Mouse (Mus musculus): Measurements from ENCODE around the gene Trp53bp2. TPM values are rescaled to one million over a fixed set of nuclear protein-coding genes. Genes with fewer than 3 reads are reported as not detected.

Trp53bp2 gene
- total and polyA plus RNA-seq, 2 experiments from 2014 or later: 11.2 to 20.8 TPM

GRCm38 (mm10) chr1:182371891-182372290 is 37.1 kb upstream of the Trp53bp2 start:
- H3K4me2 ChIP-seq (ENCODE audit: low read depth, low read length): no peak overlapping the region
- H3K4me1 ChIP-seq (ENCODE audit: insufficient read depth, low read length): 0 out of 2 replicates have a peak, but pooled peaks cover 2% of the 10 kb centered on the region
- WGBS: 88% methylated on average over 8 of the region's 8 CpGs
- H3K9ac ChIP-seq (replicated peaks; ENCODE audit: low read length): no peak overlapping the region
- ATAC-seq: no peak
- TF ChIP-seq CTCF (IDR thresholded peaks at IDR 0.05; ENCODE audit: low read depth): no peak
- no peak overlapping the region for H3K4me3 ChIP-seq (ENCODE audit: low read length)
- no peaks in the 10 kb centered on the region for H3K9me3 ChIP-seq (ENCODE audit: low read length)
- no peak for DNase-seq (ENCODE audit: low spot score)
- H3K27ac ChIP-seq: no peak overlapping the region
- H3K27me3 ChIP-seq (ENCODE audit: insufficient read depth, low read length): no peaks in the 10 kb centered on the region
- no peaks in the 10 kb centered on the region for H3K36me3 ChIP-seq (ENCODE audit: insufficient read depth, low read length)

- peak overlapping the region; percentile 32; the same call in 1 of the 2 replicates for H3K27ac ChIP-seq
- TF ChIP-seq CTCF (IDR thresholded peaks at IDR 0.05; ENCODE audit: low read depth): peak; percentile 80
- H3K4me2 ChIP-seq (ENCODE audit: low read depth, low read length): peak overlapping the region; percentile 13; the same call in 1 of the 2 replicates
- H3K27me3 ChIP-seq (ENCODE audit: insufficient read depth, low read length): no peaks in the 10 kb centered on the region
- WGBS: 10% methylated on average over 8 of the region's 8 CpGs
- no peaks in the 10 kb centered on the region for H3K9me3 ChIP-seq (ENCODE audit: low read length)
- H3K36me3 ChIP-seq (ENCODE audit: insufficient read depth, low read length): no peaks in the 10 kb centered on the region
- H3K4me1 ChIP-seq (ENCODE audit: insufficient read depth, low read length): 0 out of 2 replicates have a peak, but pooled peaks cover 2% of the 10 kb centered on the region
- no peak overlapping the region for H3K9ac ChIP-seq (replicated peaks; ENCODE audit: low read length)
- DNase-seq (ENCODE audit: low spot score) (peak; percentile 85), ATAC-seq (peak; percentile 78)
- H3K4me3 ChIP-seq (ENCODE audit: low read length): no peak overlapping the region
Measured at GRCm38 (mm10) chr1:182376221-182376620, 32.8 kb upstream of the Trp53bp2 start.

GRCm38 (mm10) chr1:182376826-182377225 is 32.1 kb upstream of the Trp53bp2 start:
- Histone ChIP-seq H3K9ac (replicated peaks; ENCODE audit: low read length) (no peak overlapping the region), H3K9me3 (ENCODE audit: low read length) (no peaks in the 10 kb centered on the region), H3K36me3 (ENCODE audit: insufficient read depth, low read length) (no peaks in the 10 kb centered on the region), H3K4me2 (ENCODE audit: low read depth, low read length) (no peak overlapping the region), H3K27ac (0 out of 2 replicates have a peak overlapping the region, but pooled peaks have one; percentile 32), H3K4me3 (ENCODE audit: low read length) (no peak overlapping the region), H3K27me3 (ENCODE audit: insufficient read depth, low read length) (no peaks in the 10 kb centered on the region), H3K4me1 (ENCODE audit: insufficient read depth, low read length) (0 out of 2 replicates have a peak, but pooled peaks cover 2% of the 10 kb centered on the region)
- DNase-seq (ENCODE audit: low spot score) (no peak), ATAC-seq (no peak)
- TF ChIP-seq CTCF (IDR thresholded peaks at IDR 0.05; ENCODE audit: low read depth): no peak
- 66% methylated on average over 7 of the region's 7 CpGs for WGBS

- Histone ChIP-seq H3K36me3 (ENCODE audit: insufficient read depth, low read length) (no peaks in the 10 kb centered on the region), H3K27me3 (ENCODE audit: insufficient read depth, low read length) (no peaks in the 10 kb centered on the region), H3K4me2 (ENCODE audit: low read depth, low read length) (no peak overlapping the region), H3K4me3 (ENCODE audit: low read length) (no peak overlapping the region), H3K9me3 (ENCODE audit: low read length) (no peaks in the 10 kb centered on the region), H3K9ac (replicated peaks; ENCODE audit: low read length) (no peak overlapping the region), H3K4me1 (ENCODE audit: insufficient read depth, low read length) (0 out of 2 replicates have a peak, but pooled peaks cover 2% of the 10 kb centered on the region), H3K27ac (no peak overlapping the region)
- no peak for DNase-seq (ENCODE audit: low spot score)
- TF ChIP-seq CTCF (IDR thresholded peaks at IDR 0.05; ENCODE audit: low read depth): no peak
- WGBS: 77% methylated on average over 6 of the region's 6 CpGs
- no peak for ATAC-seq
Measured at GRCm38 (mm10) chr1:182377519-182377918, 31.5 kb upstream of the Trp53bp2 start.

- H3K9ac ChIP-seq (replicated peaks; ENCODE audit: low read length): no peak overlapping the region
- no peak overlapping the region for H3K4me2 ChIP-seq (ENCODE audit: low read depth, low read length)
- no peaks in the 10 kb centered on the region for H3K27me3 ChIP-seq (ENCODE audit: insufficient read depth, low read length)
- no peaks in the 10 kb centered on the region for H3K9me3 ChIP-seq (ENCODE audit: low read length)
- H3K4me3 ChIP-seq (ENCODE audit: low read length): no peak overlapping the region
- ATAC-seq (no peak), DNase-seq (ENCODE audit: low spot score) (no peak)
- no peak overlapping the region for H3K27ac ChIP-seq
- TF ChIP-seq CTCF (IDR thresholded peaks at IDR 0.05; ENCODE audit: low read depth): no peak
- no peaks in the 10 kb centered on the region for H3K36me3 ChIP-seq (ENCODE audit: insufficient read depth, low read length)
- WGBS: 88% methylated on average over 11 of the region's 11 CpGs
- H3K4me1 ChIP-seq (ENCODE audit: insufficient read depth, low read length): 0 out of 2 replicates have a peak, but pooled peaks cover 2% of the 10 kb centered on the region
Measured at GRCm38 (mm10) chr1:182378205-182378835, 30.7 kb upstream of the Trp53bp2 start.

GRCm38 (mm10) chr1:182378876-182379275 is 30.1 kb upstream of the Trp53bp2 start:
- ATAC-seq (no peak), DNase-seq (ENCODE audit: low spot score) (no peak)
- H3K27me3 ChIP-seq (ENCODE audit: insufficient read depth, low read length): no peaks in the 10 kb centered on the region

GRCm38 (mm10) chr1:182380683-182381082 is 28.3 kb upstream of the Trp53bp2 start:
- ATAC-seq (no peak), DNase-seq (ENCODE audit: low spot score) (no peak)
- Histone ChIP-seq H3K4me1 (ENCODE audit: insufficient read depth, low read length) (0 out of 2 replicates have a peak, but pooled peaks cover 2% of the 10 kb centered on the region), H3K4me3 (ENCODE audit: low read length) (no peak overlapping the region), H3K27ac (no peak overlapping the region), H3K27me3 (ENCODE audit: insufficient read depth, low read length) (no peaks in the 10 kb centered on the region), H3K36me3 (ENCODE audit: insufficient read depth, low read length) (no peaks in the 10 kb centered on the region), H3K9me3 (ENCODE audit: low read length) (no peaks in the 10 kb centered on the region), H3K4me2 (ENCODE audit: low read depth, low read length) (no peak overlapping the region), H3K9ac (replicated peaks; ENCODE audit: low read length) (no peak overlapping the region)
- WGBS: 82% methylated on average over 7 of the region's 7 CpGs
- TF ChIP-seq CTCF (IDR thresholded peaks at IDR 0.05; ENCODE audit: low read depth): no peak

More at GRCm38 (mm10) chr1:182378876-182379275, 30.1 kb upstream of the Trp53bp2 start:
- no peak overlapping the region for H3K4me3 ChIP-seq (ENCODE audit: low read length)
- no peak overlapping the region for H3K4me2 ChIP-seq (ENCODE audit: low read depth, low read length)
- TF ChIP-seq CTCF (IDR thresholded peaks at IDR 0.05; ENCODE audit: low read depth): no peak
- 0 out of 2 replicates have a peak, but pooled peaks cover 2% of the 10 kb centered on the region for H3K4me1 ChIP-seq (ENCODE audit: insufficient read depth, low read length)
- H3K9ac ChIP-seq (replicated peaks; ENCODE audit: low read length): no peak overlapping the region
- WGBS: 82% methylated on average over 7 of the region's 7 CpGs
- no peaks in the 10 kb centered on the region for H3K36me3 ChIP-seq (ENCODE audit: insufficient read depth, low read length)
- no peak overlapping the region for H3K27ac ChIP-seq
- no peaks in the 10 kb centered on the region for H3K9me3 ChIP-seq (ENCODE audit: low read length)

Measured in hindbrain, postnatal 0 days (tissue).